Mouse (Mus musculus): ENCODE data around the gene Opcml. TPM values are rescaled to one million over a fixed set of nuclear protein-coding genes. Genes with fewer than 3 reads are reported as not detected.

Opcml gene
- total and polyA plus RNA-seq, 2 experiments = under 0.01 TPM; not detected in 1

GRCm38 (mm10) chr9:28806666-28807065 lies 1016.1 kb downstream of the Opcml start:
- no peak for TF ChIP-seq POLR2A (IDR thresholded peaks at IDR 0.05; ENCODE audit: extremely low read depth, insufficient read depth, low read length)
- no peak for TF ChIP-seq CTCF (IDR thresholded peaks at IDR 0.05; ENCODE audit: low read depth, low read length)
- Histone ChIP-seq H3K27ac (replicated peaks; ENCODE audit: insufficient read depth, low read depth, low read length) (no peak overlapping the region), H3K4me1 (ENCODE audit: control insufficient read depth, insufficient read depth, low read length) (no peaks in the 10 kb centered on the region), H3K27me3 (ENCODE audit: control insufficient read depth, insufficient read depth, low read length) (no peaks in the 10 kb centered on the region), H3K79me2 (ENCODE audit: control insufficient read depth, insufficient read depth, low read length) (no peaks in the 10 kb centered on the region), H3K9ac (ENCODE audit: low read depth, low read length) (no peak overlapping the region), H3K4me3 (ENCODE audit: insufficient read depth, low read depth, low read length) (no peak overlapping the region), H3K36me3 (ENCODE audit: control insufficient read depth, insufficient read depth, low read length) (no peaks in the 10 kb centered on the region)
- DNase-seq (ENCODE audit: extremely low read depth, low read depth, low spot score) = no peak

DNA sequence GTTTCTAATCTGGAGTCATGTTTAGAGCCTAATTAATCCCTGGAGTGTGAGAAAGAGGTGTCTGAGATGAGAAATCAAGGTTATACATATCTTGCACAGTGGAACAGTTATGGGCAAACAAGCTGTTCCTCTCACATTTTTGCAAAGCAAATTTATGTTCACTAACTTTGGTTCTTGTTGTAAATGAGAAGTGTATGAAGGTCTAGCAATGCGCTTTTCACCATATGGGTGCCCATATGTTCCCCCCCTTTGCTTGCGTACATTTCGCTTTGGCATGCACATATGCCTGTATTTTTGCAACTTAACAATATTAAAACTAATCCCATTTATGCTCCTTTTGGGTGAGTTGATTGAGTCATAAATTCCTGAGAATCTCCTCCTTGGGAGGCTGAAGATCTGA lies 1031.5 kb downstream of the Opcml start:
- WGBS = 85% methylated on average over 3 of the region's 3 CpGs
- no peaks in the 10 kb centered on the region for H3K27me3 ChIP-seq (ENCODE audit: control insufficient read depth, insufficient read depth, low read length)
- DNase-seq (ENCODE audit: extremely low read depth, low read depth, low spot score) = no peak
- H3K36me3 ChIP-seq (ENCODE audit: control insufficient read depth, insufficient read depth, low read length) = no peaks in the 10 kb centered on the region
- no peaks in the 10 kb centered on the region for H3K79me2 ChIP-seq (ENCODE audit: control insufficient read depth, insufficient read depth, low read length)
- no peak for TF ChIP-seq CTCF (IDR thresholded peaks at IDR 0.05; ENCODE audit: low read depth, low read length)
- TF ChIP-seq POLR2A (IDR thresholded peaks at IDR 0.05; ENCODE audit: extremely low read depth, insufficient read depth, low read length) = no peak
- no peak overlapping the region for H3K4me3 ChIP-seq (ENCODE audit: insufficient read depth, low read depth, low read length)
- H3K9ac ChIP-seq (ENCODE audit: low read depth, low read length) = no peak overlapping the region
- H3K27ac ChIP-seq (replicated peaks; ENCODE audit: insufficient read depth, low read depth, low read length) = no peak overlapping the region
- no peaks in the 10 kb centered on the region for H3K4me1 ChIP-seq (ENCODE audit: control insufficient read depth, insufficient read depth, low read length)

- no peak overlapping the region for H3K27ac ChIP-seq (replicated peaks; ENCODE audit: insufficient read depth, low read depth, low read length)
- no peaks in the 10 kb centered on the region for H3K79me2 ChIP-seq (ENCODE audit: control insufficient read depth, insufficient read depth, low read length)
- no peaks in the 10 kb centered on the region for H3K4me1 ChIP-seq (ENCODE audit: control insufficient read depth, insufficient read depth, low read length)
- H3K9ac ChIP-seq (ENCODE audit: low read depth, low read length) = no peak overlapping the region
- H3K36me3 ChIP-seq (ENCODE audit: control insufficient read depth, insufficient read depth, low read length) = no peaks in the 10 kb centered on the region
- no peak overlapping the region for H3K4me3 ChIP-seq (ENCODE audit: insufficient read depth, low read depth, low read length)
- H3K27me3 ChIP-seq (ENCODE audit: control insufficient read depth, insufficient read depth, low read length) = no peaks in the 10 kb centered on the region
- 73% methylated on average over 5 of the region's 5 CpGs for WGBS
- no peak for DNase-seq (ENCODE audit: extremely low read depth, low read depth, low spot score)
- TF ChIP-seq POLR2A (IDR thresholded peaks at IDR 0.05; ENCODE audit: extremely low read depth, insufficient read depth, low read length) (no peak), CTCF (IDR thresholded peaks at IDR 0.05; ENCODE audit: low read depth, low read length) (no peak)
These were observed 1031.9 kb downstream of the Opcml start for GRCm38 (mm10) chr9:28822466-28822865.

DNA sequence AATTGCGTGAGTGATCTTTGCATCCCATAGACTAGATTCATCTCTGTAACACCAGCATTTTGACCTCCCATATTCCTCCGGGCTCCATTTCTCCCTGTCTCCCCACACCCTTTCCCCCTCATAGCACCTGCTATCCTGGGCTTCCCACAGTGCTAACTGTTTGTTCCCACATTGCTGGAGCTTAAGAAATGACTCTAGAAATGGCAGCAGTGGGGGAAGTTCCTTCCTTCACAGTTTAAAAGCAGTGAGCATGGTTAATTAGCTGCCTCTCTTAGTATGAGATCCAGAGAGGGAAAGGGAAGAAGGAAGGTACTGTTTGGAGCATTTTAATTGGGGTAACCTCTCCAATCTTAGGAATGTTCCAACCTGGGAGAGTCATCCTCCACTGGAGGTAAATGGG lies 1035.2 kb downstream of the Opcml start:
- 76% methylated on average over 2 of the region's 2 CpGs for WGBS
- no peaks in the 10 kb centered on the region for H3K4me1 ChIP-seq (ENCODE audit: control insufficient read depth, insufficient read depth, low read length)
- no peaks in the 10 kb centered on the region for H3K27me3 ChIP-seq (ENCODE audit: control insufficient read depth, insufficient read depth, low read length)
- H3K36me3 ChIP-seq (ENCODE audit: control insufficient read depth, insufficient read depth, low read length) = no peaks in the 10 kb centered on the region
- no peak for DNase-seq (ENCODE audit: extremely low read depth, low read depth, low spot score)
- H3K4me3 ChIP-seq (ENCODE audit: insufficient read depth, low read depth, low read length) = no peak overlapping the region
- no peak overlapping the region for H3K9ac ChIP-seq (ENCODE audit: low read depth, low read length)
- TF ChIP-seq CTCF (IDR thresholded peaks at IDR 0.05; ENCODE audit: low read depth, low read length) (no peak), POLR2A (IDR thresholded peaks at IDR 0.05; ENCODE audit: extremely low read depth, insufficient read depth, low read length) (no peak)
- H3K27ac ChIP-seq (replicated peaks; ENCODE audit: insufficient read depth, low read depth, low read length) = no peak overlapping the region
- no peaks in the 10 kb centered on the region for H3K79me2 ChIP-seq (ENCODE audit: control insufficient read depth, insufficient read depth, low read length)

DNA sequence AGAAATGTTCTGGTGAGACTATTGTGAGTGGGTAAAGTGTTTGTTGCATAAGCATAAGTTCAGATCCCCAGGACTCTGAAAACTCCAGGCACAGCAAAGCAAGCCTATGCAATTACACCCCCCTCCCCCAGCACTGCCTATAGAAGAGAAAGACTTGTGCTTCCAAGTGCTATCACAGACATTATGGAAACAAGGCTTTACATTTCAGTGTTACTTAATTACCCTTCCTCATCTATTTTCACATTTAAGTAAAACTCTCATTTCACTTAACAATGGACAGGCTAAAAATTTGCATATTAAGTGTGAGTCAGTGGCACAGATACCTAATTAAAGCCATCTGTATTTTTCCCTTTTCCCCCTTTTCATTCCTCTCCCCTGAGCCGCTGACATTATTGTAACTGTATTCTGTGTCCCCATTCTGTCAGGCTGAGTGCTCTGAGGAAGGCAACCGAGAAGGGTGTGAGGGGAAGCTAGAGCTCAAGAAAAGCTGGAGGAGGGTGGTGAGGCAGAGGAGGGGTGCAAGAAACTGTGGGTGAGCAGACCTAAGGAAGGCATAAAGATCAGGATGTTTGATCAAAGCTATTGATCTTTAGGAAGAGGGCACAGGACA lies 1055.5 kb downstream of the Opcml start:
- Histone ChIP-seq H3K27ac (replicated peaks; ENCODE audit: insufficient read depth, low read depth, low read length) (no peak overlapping the region), H3K27me3 (ENCODE audit: control insufficient read depth, insufficient read depth, low read length) (no peaks in the 10 kb centered on the region), H3K36me3 (ENCODE audit: control insufficient read depth, insufficient read depth, low read length) (no peaks in the 10 kb centered on the region), H3K4me1 (ENCODE audit: control insufficient read depth, insufficient read depth, low read length) (no peaks in the 10 kb centered on the region), H3K4me3 (ENCODE audit: insufficient read depth, low read depth, low read length) (no peak overlapping the region), H3K9ac (ENCODE audit: low read depth, low read length) (no peak overlapping the region), H3K79me2 (ENCODE audit: control insufficient read depth, insufficient read depth, low read length) (no peaks in the 10 kb centered on the region)
- WGBS = 67% methylated on average over 2 of the region's 2 CpGs
- TF ChIP-seq CTCF (IDR thresholded peaks at IDR 0.05; ENCODE audit: low read depth, low read length) (no peak), POLR2A (IDR thresholded peaks at IDR 0.05; ENCODE audit: extremely low read depth, insufficient read depth, low read length) (no peak)
- no peak for DNase-seq (ENCODE audit: extremely low read depth, low read depth, low spot score)

GRCm38 (mm10) chr9:28855826-28856225 lies 1065.3 kb downstream of the Opcml start:
- Histone ChIP-seq H3K27me3 (ENCODE audit: control insufficient read depth, insufficient read depth, low read length) (no peaks in the 10 kb centered on the region), H3K27ac (replicated peaks; ENCODE audit: insufficient read depth, low read depth, low read length) (no peak overlapping the region), H3K4me1 (ENCODE audit: control insufficient read depth, insufficient read depth, low read length) (no peaks in the 10 kb centered on the region), H3K4me3 (ENCODE audit: insufficient read depth, low read depth, low read length) (no peak overlapping the region), H3K9ac (ENCODE audit: low read depth, low read length) (no peak overlapping the region), H3K79me2 (ENCODE audit: control insufficient read depth, insufficient read depth, low read length) (no peaks in the 10 kb centered on the region), H3K36me3 (ENCODE audit: control insufficient read depth, insufficient read depth, low read length) (no peaks in the 10 kb centered on the region)
- DNase-seq (ENCODE audit: extremely low read depth, low read depth, low spot score) = no peak
- TF ChIP-seq POLR2A (IDR thresholded peaks at IDR 0.05; ENCODE audit: extremely low read depth, insufficient read depth, low read length) (no peak), CTCF (IDR thresholded peaks at IDR 0.05; ENCODE audit: low read depth, low read length) (no peak)
- 76% methylated on average over 7 of the region's 7 CpGs for WGBS

All from liver, adult 2 months (tissue).